Mouse (Mus musculus) MEL (cell line): ENCODE measurements at regions not wholly inside any gene's neighbourhood (a gene's known extent, or its start where the extent isn't known, plus 50 kb on each side); places are given as distances from the start of the nearest gene placed in this dataset.

ENCODE experiments used
- DNase-seq: peaks from one replicate; pipeline ENCODE4 v3.0.0; 2011; ENCODE audit warnings: low read depth, low spot score
- H3K27ac ChIP-seq: 2 replicates; pipeline ENCODE4 v1.5.1; 2012; ENCODE audit warnings: low read depth, mild to moderate bottlenecking, control low read depth, low read length, moderate library complexity; ENCODE audit not compliant: control insufficient read depth
- H3K27me3 ChIP-seq, 2 experiments: fragments of 150-350 bp in 1 of 2; sonication (generic) in 1 of 2; 2 replicates each; pipeline ENCODE4 v1.6.1; 2012; ENCODE audit warnings: low read length in 2 of 2, mild to moderate bottlenecking in 2 of 2, improper control_type of control experiment in 1 of 2, moderate library complexity in 1 of 2; ENCODE audit not compliant: insufficient read depth in 2 of 2, control insufficient read depth in 1 of 2
- H3K36me3 ChIP-seq, 2 experiments: 2 replicates each; pipeline ENCODE4 v1.6.1; 2012 to 2014; ENCODE audit warnings: low read length in 2 of 2, improper control_type of control experiment in 1 of 2, inconsistent platforms in 1 of 2, mild to moderate bottlenecking in 1 of 2; ENCODE audit not compliant: insufficient read depth in 2 of 2, control insufficient read depth in 1 of 2
- H3K4me1 ChIP-seq, 2 experiments: fragments of 150-350 bp in 1 of 2; sonication (generic) in 1 of 2; 2 replicates each; pipeline ENCODE4 v1.6.1; 2012; ENCODE audit warnings: low read length in 2 of 2, improper control_type of control experiment in 1 of 2, mild to moderate bottlenecking in 1 of 2; ENCODE audit not compliant: insufficient read depth in 2 of 2, control insufficient read depth in 1 of 2
- H3K4me3 ChIP-seq, 2 experiments: fragments of 150-350 bp in 1 of 2; sonication (generic) in 1 of 2; 2 replicates each; pipeline ENCODE4 v1.5.1; 2012; ENCODE audit warnings: low read depth in 2 of 2, low read length in 2 of 2, mild to moderate bottlenecking in 2 of 2, moderate library complexity in 2 of 2, control low read depth in 1 of 2, improper control_type of control experiment in 1 of 2; ENCODE audit not compliant: control insufficient read depth in 1 of 2, insufficient read depth in 1 of 2
- H3K79me2 ChIP-seq: 2 replicates; pipeline ENCODE4 v1.6.1; 2012; ENCODE audit warnings: mild to moderate bottlenecking, low read length, moderate library complexity; ENCODE audit not compliant: control insufficient read depth, poor library complexity, insufficient read depth
- H3K9ac ChIP-seq: 2 replicates; pipeline ENCODE4 v1.6.1; 2012; ENCODE audit warnings: low read depth, mild to moderate bottlenecking, control low read depth, low read length, moderate library complexity; ENCODE audit not compliant: control insufficient read depth, poor library complexity, severe bottlenecking
- H3K9me3 ChIP-seq: fragments of 150-350 bp; sonication (generic); replicated peaks from 2 replicates; pipeline ENCODE4 v1.6.1; 2012; ENCODE audit warnings: mild to moderate bottlenecking, low read length, improper control_type of control experiment, moderate library complexity; ENCODE audit not compliant: insufficient read depth
- CHD1 ChIP-seq: IDR thresholded peaks from 2 replicates; pipeline ENCODE4 v1.6.1; 2012; ENCODE audit warnings: low read depth, mild to moderate bottlenecking, inconsistent platforms, low read length, improper control_type of control experiment
- E2F4 ChIP-seq: IDR thresholded peaks from 2 replicates; pipeline ENCODE4 v1.6.1; 2011; ENCODE audit warnings: low read depth, low read length, improper control_type of control experiment, borderline replicate concordance
- GABPA ChIP-seq: IDR thresholded peaks from 2 replicates; pipeline ENCODE4 v1.6.1; 2012; ENCODE audit warnings: low read depth, mild to moderate bottlenecking, inconsistent platforms, low read length, improper control_type of control experiment, moderate library complexity
- KAT2A ChIP-seq: conservative IDR thresholded peaks from 2 replicates; pipeline ENCODE4 v1.6.1; 2012; ENCODE audit warnings: low read depth, low read length, improper control_type of control experiment, inconsistent platforms
- MAZ ChIP-seq: IDR thresholded peaks from 2 replicates; pipeline ENCODE4 v1.6.1; 2012; ENCODE audit warnings: low read depth, mild to moderate bottlenecking, inconsistent platforms, low read length, improper control_type of control experiment
- MYC ChIP-seq: IDR thresholded peaks from 2 replicates; pipeline ENCODE4 v1.6.1; 2011; ENCODE audit warnings: low read depth, mild to moderate bottlenecking, low read length, improper control_type of control experiment, moderate library complexity
- POLR2AphosphoS2 ChIP-seq: IDR thresholded peaks from 2 replicates; pipeline ENCODE4 v1.6.1; 2011; ENCODE audit warnings: low read length, improper control_type of control experiment
- POLR2AphosphoS5 ChIP-seq: IDR thresholded peaks from 2 replicates; pipeline ENCODE4 v1.6.1; 2012; ENCODE audit warnings: low read depth, borderline replicate concordance, mild to moderate bottlenecking, inconsistent platforms, low read length, moderate library complexity, mixed read lengths
- SMC3 ChIP-seq: IDR thresholded peaks from 2 replicates; pipeline ENCODE4 v1.6.1; 2011; ENCODE audit warnings: low read depth, low read length, improper control_type of control experiment
- TAL1 ChIP-seq: IDR thresholded peaks from 2 replicates; pipeline ENCODE4 v1.6.1; 2012; ENCODE audit warnings: mild to moderate bottlenecking, inconsistent platforms, low read length, moderate library complexity, mixed read lengths
- TBP ChIP-seq: IDR thresholded peaks from 2 replicates; pipeline ENCODE4 v1.8.0; 2011; ENCODE audit warnings: low read depth, low read length, improper control_type of control experiment
- USF1 ChIP-seq: IDR thresholded peaks from 2 replicates; pipeline ENCODE4 v1.6.1; 2014; ENCODE audit warnings: low read depth, mild to moderate bottlenecking, inconsistent platforms, low read length, improper control_type of control experiment, moderate library complexity
- ZC3H11A ChIP-seq: IDR thresholded peaks from 2 replicates; pipeline ENCODE4 v1.6.1; 2012; ENCODE audit warnings: low read depth, mild to moderate bottlenecking, inconsistent platforms, low read length, improper control_type of control experiment
- ZKSCAN1 ChIP-seq: IDR thresholded peaks from 2 replicates; pipeline ENCODE4 v1.6.1; 2012; ENCODE audit warnings: low read depth, mild to moderate bottlenecking, inconsistent platforms, low read length, improper control_type of control experiment, moderate library complexity
- ZNF384 ChIP-seq: IDR thresholded peaks from 2 replicates; pipeline ENCODE4 v1.6.1; 2012; ENCODE audit warnings: low read depth, mild to moderate bottlenecking, inconsistent platforms, low read length, improper control_type of control experiment

DNA sequence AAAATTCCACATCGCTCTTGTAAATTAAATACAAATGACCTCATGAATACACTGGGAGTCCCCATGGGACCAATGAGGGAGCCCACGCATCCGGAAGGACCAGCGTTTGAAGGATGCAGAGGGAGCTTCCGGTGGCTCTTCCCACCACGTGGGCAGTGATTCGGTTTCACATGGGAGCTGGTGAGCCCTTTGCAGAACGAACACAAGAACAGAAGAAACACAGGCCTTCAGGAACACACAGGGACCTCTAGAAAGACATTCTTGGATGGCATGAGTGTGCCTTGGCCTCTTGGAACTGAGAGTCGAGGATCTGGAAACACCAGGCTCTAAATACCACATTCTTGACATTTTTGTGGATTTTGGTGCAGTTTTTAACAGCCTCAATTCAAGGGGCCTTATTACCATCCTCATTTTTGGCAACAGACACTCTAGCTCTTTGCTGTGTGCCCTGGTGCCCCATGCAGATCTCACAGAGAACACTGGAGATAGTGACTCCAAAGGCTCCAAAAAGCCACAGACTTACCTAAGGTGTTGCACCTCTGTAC lies 204.1 kb downstream of the Sox9 start:
- Histone ChIP-seq H3K27ac (no peak overlapping the region), H3K4me1 (no peaks in the 10 kb centered on the region), H3K27me3 (no peaks in the 10 kb centered on the region), H3K36me3 (no peaks in the 10 kb centered on the region)
- TF ChIP-seq ZC3H11A (no peak), TBP (no peak), SMC3 (no peak), ZNF384 (no peak), GABPA (no peak), CHD1 (no peak), POLR2AphosphoS5 (no peak)
- TF ChIP-seq, all 39 proteins: peak for 0
- DNase-seq: no peak
- no peaks in the 10 kb centered on the region for H3K79me2 ChIP-seq
- no peak overlapping the region for H3K9ac ChIP-seq
- H3K4me3 ChIP-seq: no peak overlapping the region
- H3K9me3 ChIP-seq: no peaks in the 10 kb centered on the region

DNA sequence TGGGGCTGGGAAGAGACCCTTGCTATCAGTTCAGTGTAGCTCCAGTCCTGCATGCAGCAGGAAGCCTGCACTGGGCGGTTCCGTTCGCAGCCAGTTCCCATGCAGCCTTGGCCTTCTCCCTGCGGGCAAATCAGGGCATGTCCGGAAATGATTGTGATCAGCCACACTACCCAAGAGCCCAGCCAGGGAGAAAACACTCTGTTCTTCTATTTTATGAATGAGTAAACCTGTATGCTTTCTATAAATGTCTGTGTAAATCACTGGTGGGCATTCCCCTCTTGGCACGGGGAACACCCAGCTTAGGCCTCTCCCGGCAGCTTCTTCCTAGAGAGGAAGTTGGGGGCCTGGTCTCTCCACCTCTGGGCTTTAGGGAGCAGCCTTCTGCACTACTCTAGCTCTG lies 205.8 kb downstream of the Sox9 start:
- Histone ChIP-seq H3K27ac (no peak overlapping the region), H3K9me3 (no peaks in the 10 kb centered on the region), H3K4me1 (no peaks in the 10 kb centered on the region), H3K9ac (no peak overlapping the region), H3K27me3 (no peaks in the 10 kb centered on the region), H3K36me3 (no peaks in the 10 kb centered on the region), H3K79me2 (no peaks in the 10 kb centered on the region), H3K4me3 (no peak overlapping the region)
- no peak for DNase-seq
- no peak for TF ChIP-seq POLR2AphosphoS2
- no peak for TF ChIP-seq MAZ
- TF ChIP-seq KAT2A: no peak
- no peak for TF ChIP-seq E2F4
- no peak for TF ChIP-seq TAL1

DNA sequence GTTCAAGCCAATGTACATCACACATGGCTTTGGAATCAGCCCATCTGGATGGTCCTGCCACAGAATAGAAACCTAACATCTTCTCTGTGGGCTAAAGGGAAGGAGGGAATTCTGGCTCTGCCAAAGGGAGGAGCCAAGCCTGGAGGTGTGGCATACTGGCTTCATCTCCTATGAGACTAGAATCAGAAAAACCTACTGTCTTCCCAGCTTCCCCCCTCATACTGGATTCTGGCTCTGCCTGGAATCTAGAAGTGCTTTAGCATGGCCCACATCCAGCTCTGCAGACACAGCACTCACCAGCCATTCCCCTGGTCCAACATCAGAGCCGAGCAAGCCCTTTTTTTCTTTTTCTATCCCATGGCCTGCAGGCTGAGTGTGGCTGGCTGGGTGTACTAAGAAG lies 206.9 kb downstream of the Sox9 start:
- no peak overlapping the region for H3K27ac ChIP-seq
- H3K36me3 ChIP-seq: no peaks in the 10 kb centered on the region
- H3K4me3 ChIP-seq: no peak overlapping the region
- no peaks in the 10 kb centered on the region for H3K79me2 ChIP-seq
- no peaks in the 10 kb centered on the region for H3K27me3 ChIP-seq
- H3K9me3 ChIP-seq: no peaks in the 10 kb centered on the region
- no peak overlapping the region for H3K9ac ChIP-seq
- no peaks in the 10 kb centered on the region for H3K4me1 ChIP-seq
- DNase-seq: no peak
- no peak for TF ChIP-seq USF1
- no peak for TF ChIP-seq MYC
- no peak for TF ChIP-seq ZKSCAN1
